Mouse (Mus musculus): ENCODE measurements around the gene 9330161L09Rik. TPM values are rescaled to one million over a fixed set of nuclear protein-coding genes. Genes with fewer than 3 reads are reported as not detected.
A peak's percentile ranks its signal among the peaks of the same experiment; 100 is the strongest.
"Not testable (repeated sequence)": the region's sequence is repeated elsewhere in the genome, so short reads cannot be mapped to it uniquely, and the experiment has no call there.

The 9330161L09Rik gene
- polyA plus RNA-seq (2015; fragmentation: Nextera tagmentation; extraction: Ambion mirVana), result 0.21 and 0.33 TPM in 2 replicates

- no peaks in the 10 kb centered on the region for H3K4me1 ChIP-seq
- WGBS, result 97% methylated on average over 4 of the region's 4 CpGs
- ATAC-seq (replicated peaks; ENCODE audit: low FRiP score), result no peak
- no peak within 1 kb of the TSS for H3K27ac ChIP-seq
- no peak within 1 kb of the TSS for H3K4me3 ChIP-seq (replicated peaks)
- no peaks in the 10 kb centered on the region for H3K9me3 ChIP-seq (replicated peaks)
- no peaks in the 10 kb centered on the region for H3K27me3 ChIP-seq
- peaks cover 91% of the 10 kb centered on the region for H3K36me3 ChIP-seq
- H3K9ac ChIP-seq, result no peak within 1 kb of the TSS
- no peak within 1 kb of the TSS for H3K4me2 ChIP-seq
Measured at GRCm38 (mm10) chr12:103407720-103408119, at the start of gene 9330161L09Rik. Gene 9330161L09Rik (minus strand): TSS chr12:103407820.

GRCm38 (mm10) chr12:103457140-103457539, 49.5 kb upstream of the 9330161L09Rik start, which contains the start of gene Ifi27l2b:
Gene Ifi27l2b (minus strand): TSS chr12:103457223.
- WGBS, result 64% methylated on average over 3 of the region's 3 CpGs
- no peaks in the 10 kb centered on the region for H3K27me3 ChIP-seq
- ATAC-seq (replicated peaks; ENCODE audit: low FRiP score), result no peak
- H3K4me1 ChIP-seq, result no peaks in the 10 kb centered on the region
- H3K36me3 ChIP-seq, result no peaks in the 10 kb centered on the region
- H3K27ac ChIP-seq, result no peak within 1 kb of the TSS
- H3K9ac ChIP-seq, result no peak within 1 kb of the TSS
- no peak within 1 kb of the TSS for H3K4me3 ChIP-seq (replicated peaks)
- no peaks in the 10 kb centered on the region for H3K9me3 ChIP-seq (replicated peaks)
- no peak within 1 kb of the TSS for H3K4me2 ChIP-seq

GRCm38 (mm10) chr12:103456727-103457126, 49.1 kb upstream of the 9330161L09Rik start:
- H3K27me3 ChIP-seq; H3K4me2 ChIP-seq; H3K9me3 ChIP-seq (replicated peaks); H3K4me1 ChIP-seq; H3K36me3 ChIP-seq; H3K27ac ChIP-seq; H3K4me3 ChIP-seq (replicated peaks); H3K9ac ChIP-seq; ATAC-seq (replicated peaks; ENCODE audit: low FRiP score): not testable (repeated sequence)
- WGBS, result no CpG with 5 or more reads among the region's 1 CpGs

GRCm38 (mm10) chr12:103453361-103453760, 45.7 kb upstream of the 9330161L09Rik start:
- no peaks in the 10 kb centered on the region for H3K9me3 ChIP-seq (replicated peaks)
- no peak overlapping the region for H3K27ac ChIP-seq
- no peak overlapping the region for H3K4me2 ChIP-seq
- H3K36me3 ChIP-seq, result no peaks in the 10 kb centered on the region
- no peaks in the 10 kb centered on the region for H3K27me3 ChIP-seq
- no peak for ATAC-seq (replicated peaks; ENCODE audit: low FRiP score)
- no peak overlapping the region for H3K9ac ChIP-seq
- no peaks in the 10 kb centered on the region for H3K4me1 ChIP-seq
- H3K4me3 ChIP-seq (replicated peaks), result no peak overlapping the region

GRCm38 (mm10) chr12:103445060-103445459, 37.4 kb upstream of the 9330161L09Rik start:
- no peak overlapping the region for H3K9ac ChIP-seq
- no peak overlapping the region for H3K27ac ChIP-seq
- H3K4me1 ChIP-seq, result no peaks in the 10 kb centered on the region
- no peak for ATAC-seq (replicated peaks; ENCODE audit: low FRiP score)
- H3K4me2 ChIP-seq, result no peak overlapping the region
- 0 out of 2 replicates have a peak, but pooled peaks cover 2% of the 10 kb centered on the region for H3K27me3 ChIP-seq
- no peaks in the 10 kb centered on the region for H3K36me3 ChIP-seq
- no peak overlapping the region for H3K4me3 ChIP-seq (replicated peaks)
- WGBS, result 85% methylated on average over 3 of the region's 3 CpGs
- H3K9me3 ChIP-seq (replicated peaks), result no peaks in the 10 kb centered on the region

- not testable (repeated sequence) for H3K4me2 ChIP-seq; H3K9ac ChIP-seq; H3K27me3 ChIP-seq; H3K27ac ChIP-seq; H3K4me1 ChIP-seq; ATAC-seq (replicated peaks; ENCODE audit: low FRiP score); H3K4me3 ChIP-seq (replicated peaks); H3K9me3 ChIP-seq (replicated peaks); H3K36me3 ChIP-seq
- 29% methylated on average over 6 of the region's 7 CpGs for WGBS
Measured at GRCm38 (mm10) chr12:103444261-103444660, 36.6 kb upstream of the 9330161L09Rik start.

GRCm38 (mm10) chr12:103443524-103443923, 35.9 kb upstream of the 9330161L09Rik start, which contains the start of gene Ifi27l2a:
Gene Ifi27l2a (minus strand): TSS chr12:103443680.
- no peak for ATAC-seq (replicated peaks; ENCODE audit: low FRiP score)
- Histone ChIP-seq H3K27me3 (0 out of 2 replicates have a peak, but pooled peaks cover 2% of the 10 kb centered on the region), H3K36me3 (no peaks in the 10 kb centered on the region), H3K9me3 (replicated peaks) (no peaks in the 10 kb centered on the region), H3K9ac (no peak within 1 kb of the TSS), H3K4me3 (replicated peaks) (no peak within 1 kb of the TSS), H3K4me1 (no peaks in the 10 kb centered on the region), H3K4me2 (no peak within 1 kb of the TSS), H3K27ac (no peak within 1 kb of the TSS)
- WGBS, result 51% methylated on average over 3 of the region's 3 CpGs

- H3K9ac ChIP-seq, result no peak overlapping the region
Measured at GRCm38 (mm10) chr12:103437601-103438000, 30.0 kb upstream of the 9330161L09Rik start.

GRCm38 (mm10) chr12:103434861-103435260, 27.2 kb upstream of the 9330161L09Rik start:
- Histone ChIP-seq H3K4me3 (replicated peaks) (no peak overlapping the region), H3K27me3 (no peaks in the 10 kb centered on the region), H3K36me3 (no peaks in the 10 kb centered on the region), H3K27ac (no peak overlapping the region), H3K4me1 (no peaks in the 10 kb centered on the region), H3K9me3 (replicated peaks) (no peaks in the 10 kb centered on the region), H3K9ac (no peak overlapping the region), H3K4me2 (peak overlapping the region; percentile 32)
- ATAC-seq (replicated peaks; ENCODE audit: low FRiP score), result no peak

More at GRCm38 (mm10) chr12:103437601-103438000, 30.0 kb upstream of the 9330161L09Rik start:
- no peak for ATAC-seq (replicated peaks; ENCODE audit: low FRiP score)
- Histone ChIP-seq H3K4me2 (no peak overlapping the region), H3K4me1 (no peaks in the 10 kb centered on the region), H3K4me3 (replicated peaks) (no peak overlapping the region), H3K27ac (no peak overlapping the region), H3K9me3 (replicated peaks) (no peaks in the 10 kb centered on the region), H3K27me3 (no peaks in the 10 kb centered on the region), H3K36me3 (no peaks in the 10 kb centered on the region)
- 89% methylated on average over 1 of the region's 1 CpGs for WGBS

- no peaks in the 10 kb centered on the region for H3K36me3 ChIP-seq
- H3K9me3 ChIP-seq (replicated peaks), result no peaks in the 10 kb centered on the region
- H3K9ac ChIP-seq, result no peak within 1 kb of the TSS
- no peaks in the 10 kb centered on the region for H3K4me1 ChIP-seq
- H3K27ac ChIP-seq, result peak within 1 kb of the TSS; percentile 49; the same call in 1 of the 2 replicates
- 35% methylated on average over 8 of the region's 8 CpGs for WGBS
- ATAC-seq (replicated peaks; ENCODE audit: low FRiP score), result peak; percentile 96
- H3K4me3 ChIP-seq (replicated peaks), result peak within 1 kb of the TSS; percentile 24; the same call in 1 of the 2 replicates
- peak within 1 kb of the TSS; percentile 32 for H3K4me2 ChIP-seq
- H3K27me3 ChIP-seq, result no peaks in the 10 kb centered on the region
Measured at GRCm38 (mm10) chr12:103433986-103434731, 26.5 kb upstream of the 9330161L09Rik start, which contains the start of gene Ifi27. Gene Ifi27 (plus strand): TSS chr12:103434211.

- WGBS, result 91% methylated on average over 2 of the region's 2 CpGs
- H3K27me3 ChIP-seq, result no peaks in the 10 kb centered on the region
- no peak overlapping the region for H3K9ac ChIP-seq
- no peaks in the 10 kb centered on the region for H3K9me3 ChIP-seq (replicated peaks)
- no peak overlapping the region for H3K27ac ChIP-seq
- H3K4me3 ChIP-seq (replicated peaks), result no peak overlapping the region
- no peak for ATAC-seq (replicated peaks; ENCODE audit: low FRiP score)
- H3K36me3 ChIP-seq, result no peaks in the 10 kb centered on the region
- H3K4me1 ChIP-seq, result no peaks in the 10 kb centered on the region
- H3K4me2 ChIP-seq, result no peak overlapping the region
Measured at GRCm38 (mm10) chr12:103433430-103433829, 25.8 kb upstream of the 9330161L09Rik start.

- Histone ChIP-seq H3K4me2 (no peak overlapping the region), H3K36me3 (peaks cover 11% of the 10 kb centered on the region), H3K4me1 (peaks cover 25% of the 10 kb centered on the region), H3K27me3 (no peaks in the 10 kb centered on the region), H3K27ac (no peak overlapping the region), H3K9ac (no peak overlapping the region), H3K9me3 (replicated peaks) (no peaks in the 10 kb centered on the region), H3K4me3 (replicated peaks) (no peak overlapping the region)
- no peak for ATAC-seq (replicated peaks; ENCODE audit: low FRiP score)
- 86% methylated on average over 7 of the region's 7 CpGs for WGBS
Measured at GRCm38 (mm10) chr12:103426710-103427109, 19.1 kb upstream of the 9330161L09Rik start.
